Mouse (Mus musculus) hindbrain, embryonic 16.5 days (tissue): ENCODE results near the gene Adgrg1. TPM values are rescaled to one million over a fixed set of nuclear protein-coding genes. Genes with fewer than 3 reads are reported as not detected.

Experiments used
- ATAC-seq: fragments of 200-750 bp; cut with Nextera tagmentation; 2 replicates; pipeline ENCODE4 v1.8.0; 2017; ENCODE audit warnings: moderate TSS enrichment, moderate library complexity
- H3K27ac ChIP-seq: fragments of 300-500 bp; sonication (generic); 2 replicates; pipeline ENCODE4 v1.5.1; 2014; ENCODE audit warnings: low read depth, mild to moderate bottlenecking, control low read depth, low read length, moderate library complexity
- H3K27me3 ChIP-seq: fragments of 300-500 bp; sonication (generic); replicated peaks from 2 replicates; pipeline ENCODE4 v1.6.1; 2014; ENCODE audit warnings: low read length; ENCODE audit not compliant: control insufficient read depth, insufficient read depth
- H3K36me3 ChIP-seq: fragments of 300-500 bp; sonication (generic); 2 replicates; pipeline ENCODE4 v1.6.1; 2014; ENCODE audit warnings: mild to moderate bottlenecking, low read length, moderate library complexity, mixed read lengths; ENCODE audit not compliant: control insufficient read depth, insufficient read depth
- H3K4me1 ChIP-seq: fragments of 300-500 bp; sonication (generic); 2 replicates; pipeline ENCODE4 v1.6.1; 2014; ENCODE audit warnings: low read depth, low read length; ENCODE audit not compliant: control insufficient read depth, insufficient read depth
- H3K4me2 ChIP-seq: fragments of 300-500 bp; sonication (generic); 2 replicates; pipeline ENCODE4 v1.6.1; 2014; ENCODE audit warnings: mild to moderate bottlenecking, low read length, control low read depth, moderate library complexity
- H3K4me3 ChIP-seq: fragments of 300-500 bp; sonication (generic); 2 replicates; pipeline ENCODE4 v1.5.1; 2014; ENCODE audit warnings: mild to moderate bottlenecking, low read length, control low read depth, moderate library complexity
- H3K9ac ChIP-seq: fragments of 300-500 bp; sonication (generic); 2 replicates; pipeline ENCODE4 v1.6.1; 2014; ENCODE audit warnings: low read depth, mild to moderate bottlenecking, control low read depth, low read length, moderate library complexity
- H3K9me3 ChIP-seq: fragments of 300-500 bp; sonication (generic); 2 replicates; pipeline ENCODE4 v1.6.1; 2014; ENCODE audit warnings: mild to moderate bottlenecking, low read length, moderate library complexity; ENCODE audit not compliant: control insufficient read depth
- WGBS: fragments of 180-500 bp; shearing (Covaris S2); extraction: QIAGEN DNeasy Blood & Tissue Kit; methylation state at CpG from one replicate; pipeline ENCODE4 v1.1.7; 2014; 5-methylcytosine and 5-hydroxymethylcytosine counted together
- polyA plus RNA-seq: library from polyadenylated mRNA; unstranded; fragments of >200 nt; fragmentation: Nextera tagmentation; extraction: Ambion mirVana; gene quantifications from 2 replicates; pipeline ENCODE4 v1.2.1, GENCODE M21; 2015

The Adgrg1 gene
- polyA plus RNA-seq, 1 experiment from 2014 or later = 112 TPM

DNA sequence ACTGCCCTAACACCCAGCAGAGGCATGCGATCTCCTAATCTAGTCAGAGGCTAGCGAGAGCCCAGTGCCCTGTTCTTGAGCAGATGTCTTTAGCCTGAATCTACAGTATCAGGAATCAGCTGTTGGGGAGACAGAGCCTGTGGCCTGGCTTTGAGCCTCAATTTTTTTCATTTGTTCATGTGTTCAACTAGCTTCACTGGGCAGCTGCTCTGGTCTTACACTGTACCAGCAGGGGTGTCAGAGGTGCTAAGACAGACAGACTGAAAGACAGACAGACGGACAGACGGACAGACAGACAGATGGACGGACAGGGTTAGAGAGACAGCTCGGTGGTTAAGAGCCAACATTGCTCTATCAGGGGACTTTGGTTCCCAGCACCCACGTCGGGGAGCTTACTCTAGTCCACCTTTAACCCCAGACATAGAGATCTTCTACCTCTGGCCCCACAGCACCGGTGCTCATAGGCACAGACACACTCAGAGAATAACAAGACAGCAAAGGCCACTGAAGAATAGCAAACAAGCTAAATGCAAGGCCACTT lies 17.0 kb downstream of the Adgrg1 start:
- Histone ChIP-seq H3K27ac (peak overlapping the region; percentile 23; the same call in 1 of the 2 replicates), H3K4me3 (no peak overlapping the region), H3K36me3 (no peaks in the 10 kb centered on the region), H3K4me1 (peaks cover 55% of the 10 kb centered on the region), H3K9me3 (no peaks in the 10 kb centered on the region), H3K9ac (no peak overlapping the region), H3K4me2 (no peak overlapping the region), H3K27me3 (no peaks in the 10 kb centered on the region)
- 72% methylated on average over 9 of the region's 9 CpGs for WGBS
- ATAC-seq = no peak

- H3K9ac ChIP-seq = no peak overlapping the region
- peak overlapping the region; percentile 89 for H3K27ac ChIP-seq
Observed at GRCm38 (mm10) chr8:94992010-94992409, 17.5 kb downstream of the Adgrg1 start.

GRCm38 (mm10) chr8:94992534-94992933 lies 18.0 kb downstream of the Adgrg1 start:
- 30% methylated on average over 5 of the region's 5 CpGs for WGBS
- no peaks in the 10 kb centered on the region for H3K9me3 ChIP-seq
- H3K36me3 ChIP-seq = no peaks in the 10 kb centered on the region
- H3K4me3 ChIP-seq = no peak overlapping the region
- 0 out of 2 replicates have a peak overlapping the region, but pooled peaks have one; percentile 9 for H3K4me2 ChIP-seq
- H3K4me1 ChIP-seq = peaks cover 55% of the 10 kb centered on the region
- no peak overlapping the region for H3K9ac ChIP-seq
- peak; percentile 46 for ATAC-seq
- H3K27ac ChIP-seq = peak overlapping the region; percentile 89
- no peaks in the 10 kb centered on the region for H3K27me3 ChIP-seq

More at GRCm38 (mm10) chr8:94992010-94992409, 17.5 kb downstream of the Adgrg1 start:
- 53% methylated on average over 4 of the region's 4 CpGs for WGBS
- Histone ChIP-seq H3K4me2 (no peak overlapping the region), H3K4me3 (no peak overlapping the region), H3K27me3 (no peaks in the 10 kb centered on the region), H3K36me3 (no peaks in the 10 kb centered on the region), H3K4me1 (peaks cover 54% of the 10 kb centered on the region), H3K9me3 (no peaks in the 10 kb centered on the region)
- no peak for ATAC-seq

GRCm38 (mm10) chr8:94992996-94993724 lies 18.6 kb downstream of the Adgrg1 start:
- Histone ChIP-seq H3K4me1 (peaks cover 60% of the 10 kb centered on the region), H3K4me3 (no peak overlapping the region), H3K9ac (peak overlapping the region; percentile 6; the same call in 1 of the 2 replicates), H3K27ac (peak overlapping the region; percentile 89), H3K4me2 (peak overlapping the region; percentile 52), H3K9me3 (no peaks in the 10 kb centered on the region), H3K27me3 (no peaks in the 10 kb centered on the region), H3K36me3 (no peaks in the 10 kb centered on the region)
- 37% methylated on average over 9 of the region's 9 CpGs for WGBS
- no peak for ATAC-seq

DNA sequence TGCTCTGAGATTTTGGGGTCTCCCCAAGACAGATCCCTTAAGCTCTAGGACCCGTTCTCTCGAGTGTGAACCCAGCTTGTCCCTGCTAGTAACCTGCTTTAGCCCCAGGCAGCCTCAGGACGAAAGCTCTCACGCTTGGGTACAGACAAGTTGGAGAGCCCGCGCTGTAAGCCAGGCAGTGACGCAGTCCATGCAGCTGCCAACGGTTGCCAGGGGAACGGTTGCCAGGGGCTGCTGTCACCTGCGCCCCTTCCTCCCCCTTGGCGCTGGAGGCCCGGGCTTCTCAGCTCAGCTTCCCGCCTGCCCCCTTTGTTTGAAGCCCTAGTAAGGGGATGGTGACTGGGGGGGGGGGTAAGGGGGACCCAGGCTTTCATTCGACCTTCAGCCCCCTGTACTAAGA lies 19.5 kb downstream of the Adgrg1 start:
- Histone ChIP-seq H3K4me1 (peaks cover 68% of the 10 kb centered on the region), H3K9me3 (no peaks in the 10 kb centered on the region), H3K4me3 (peak overlapping the region; percentile 45), H3K27ac (peak overlapping the region; percentile 89), H3K9ac (peak overlapping the region; percentile 64), H3K4me2 (peak overlapping the region; percentile 52), H3K27me3 (no peaks in the 10 kb centered on the region), H3K36me3 (no peaks in the 10 kb centered on the region)
- ATAC-seq = peak; percentile 87
- WGBS = under 1% methylated on average over 13 of the region's 14 CpGs

DNA sequence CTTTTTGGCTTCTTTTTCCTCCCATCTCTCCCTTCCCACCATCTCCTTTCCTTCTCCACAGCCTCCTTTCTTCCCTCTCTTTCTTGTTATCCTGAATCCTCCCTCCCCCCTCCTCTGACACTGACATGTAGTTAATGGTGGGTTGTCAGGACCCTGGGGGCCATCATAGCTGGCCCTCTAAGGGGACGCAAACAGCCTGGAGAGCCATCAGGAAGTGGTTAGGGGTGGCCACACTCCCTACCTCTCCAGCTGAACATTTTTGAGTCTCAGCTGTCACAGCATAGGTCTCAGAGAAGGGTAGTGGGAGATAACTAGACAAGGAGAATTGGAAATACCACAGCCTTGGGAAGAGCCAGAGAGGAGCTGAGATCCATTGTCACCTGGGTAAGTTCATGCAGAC lies 20.0 kb downstream of the Adgrg1 start:
- peak overlapping the region; percentile 89 for H3K27ac ChIP-seq
- H3K27me3 ChIP-seq = no peaks in the 10 kb centered on the region
- peak overlapping the region; percentile 45 for H3K4me3 ChIP-seq
- H3K9ac ChIP-seq = peak overlapping the region; percentile 64
- H3K9me3 ChIP-seq = no peaks in the 10 kb centered on the region
- H3K4me2 ChIP-seq = peak overlapping the region; percentile 52
- peaks cover 73% of the 10 kb centered on the region for H3K4me1 ChIP-seq
- WGBS = 3% methylated on average over 1 of the region's 1 CpGs
- ATAC-seq = peak; percentile 1; the same call in 1 of the 2 replicates
- no peaks in the 10 kb centered on the region for H3K36me3 ChIP-seq

DNA sequence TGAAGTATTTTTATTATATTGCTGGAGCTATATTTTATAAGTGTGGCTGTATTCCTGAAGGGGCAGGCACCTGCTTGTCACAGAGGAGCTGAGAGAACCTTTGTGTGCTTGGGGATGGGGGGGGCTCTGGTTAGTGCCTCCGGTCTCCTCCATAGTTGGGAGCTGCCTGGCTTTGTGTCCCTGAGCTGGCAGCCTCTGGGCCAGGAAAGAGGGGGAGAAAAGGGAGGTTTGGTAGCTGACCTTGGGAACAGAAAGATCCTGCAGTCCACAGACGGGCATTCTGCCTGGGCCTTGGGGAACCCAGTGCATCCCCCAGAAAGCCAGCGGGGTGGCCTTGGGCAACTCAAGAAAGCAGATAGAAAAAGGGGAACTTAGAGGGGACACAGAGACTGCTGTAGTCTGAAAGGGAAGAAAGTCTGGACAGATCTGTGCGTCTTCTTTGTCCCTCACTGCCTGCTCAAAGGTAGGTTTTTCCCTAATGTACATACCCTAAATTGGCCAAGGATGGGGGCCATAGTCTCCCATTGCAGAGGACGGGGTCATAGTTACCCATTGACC lies 20.9 kb downstream of the Adgrg1 start:
- no peak for ATAC-seq
- WGBS = 29% methylated on average over 5 of the region's 5 CpGs

GRCm38 (mm10) chr8:94996037-94996436 lies 21.5 kb downstream of the Adgrg1 start:
- no peak for ATAC-seq
- WGBS = 18% methylated on average over 12 of the region's 12 CpGs
- Histone ChIP-seq H3K9ac (peak overlapping the region; percentile 64), H3K4me2 (peak overlapping the region; percentile 52), H3K27me3 (no peaks in the 10 kb centered on the region), H3K4me3 (peak overlapping the region; percentile 45), H3K27ac (peak overlapping the region; percentile 89), H3K36me3 (no peaks in the 10 kb centered on the region), H3K9me3 (no peaks in the 10 kb centered on the region), H3K4me1 (peaks cover 81% of the 10 kb centered on the region)

More for the DNA sequence above, 20.9 kb downstream of the Adgrg1 start:
- Histone ChIP-seq H3K27ac (peak overlapping the region; percentile 89), H3K4me3 (peak overlapping the region; percentile 45), H3K36me3 (no peaks in the 10 kb centered on the region), H3K9ac (peak overlapping the region; percentile 64), H3K4me1 (peaks cover 81% of the 10 kb centered on the region), H3K27me3 (no peaks in the 10 kb centered on the region), H3K4me2 (peak overlapping the region; percentile 52), H3K9me3 (no peaks in the 10 kb centered on the region)
